In genomic region chr13:49342723-49343100, GRCm38 (mm10) we compare ENCODE assay signal across 9 mouse cellular contexts. TPM values are rescaled to one million over a fixed set of nuclear protein-coding genes. Genes with fewer than 3 reads are reported as not detected.
DNase-seq lines count a peak whose midpoint lies in the region; ATAC-seq and TF ChIP-seq lines count a peak whose summit lies in the region.
"Had no signal": no experiment of that assay in that cellular context is flagged by ENCODE, and none has a peak within 500 bp of the region (broad histone marks: within the 10 kb centered on the region; RNA-seq: fewer than 3 reads in every experiment).

No protein-coding gene starts in this region.

- peak overlapping the region; percentile 91 for H3K4me2 ChIP-seq in heart, embryonic 14.5 days (ENCODE audit: low read length)
- H3K4me2 ChIP-seq in liver, postnatal 0 days (ENCODE audit: low read depth, low read length), result peak overlapping the region; percentile 97

- H3K9ac ChIP-seq in heart, embryonic 14.5 days (ENCODE audit: low read length), result peak overlapping the region; percentile 97
- 0 out of 2 replicates have a peak overlapping the region, but pooled peaks have one; percentile 11 for H3K9ac ChIP-seq in liver, postnatal 0 days (replicated peaks)

- H3K27me3 ChIP-seq in heart, embryonic 14.5 days (ENCODE audit: control insufficient read depth, insufficient read depth, low read length), result no peaks in the 10 kb centered on the region
- no peaks in the 10 kb centered on the region for H3K27me3 ChIP-seq in hindbrain, embryonic 10.5 days (ENCODE audit: insufficient read depth, poor library complexity, severe bottlenecking)
- H3K27me3 ChIP-seq in liver, postnatal 0 days (ENCODE audit: insufficient read depth, low read length), result no peaks in the 10 kb centered on the region

- H3K27ac ChIP-seq in heart, embryonic 14.5 days (replicated peaks in 1 of 2; ENCODE audit: control insufficient read depth in 1 of 2, insufficient read depth in 1 of 2, low read depth in 2 of 2, low read length in 2 of 2), result no peak overlapping the region
- H3K27ac ChIP-seq in bone marrow macrophage, adult 2 months (ENCODE audit: insufficient read depth, low read depth, low read length), result no peak overlapping the region
- H3K27ac ChIP-seq in hindbrain, embryonic 10.5 days, result peak overlapping the region; percentile 93
- no peak overlapping the region for H3K27ac ChIP-seq in liver, postnatal 0 days (ENCODE audit: low read depth)

- peaks cover 45 to 58% of the 10 kb centered on the region in 2 experiments for H3K4me1 ChIP-seq in heart, embryonic 14.5 days (ENCODE audit: control insufficient read depth in 2 of 2, insufficient read depth in 2 of 2, low read length in 2 of 2)
- H3K4me1 ChIP-seq in bone marrow macrophage, adult 2 months (ENCODE audit: control insufficient read depth, insufficient read depth, low read length), result peaks cover 37% of the 10 kb centered on the region
- H3K4me1 ChIP-seq in hindbrain, embryonic 10.5 days (replicated peaks), result peaks cover 59% of the 10 kb centered on the region
- peaks cover 48% of the 10 kb centered on the region for H3K4me1 ChIP-seq in liver, postnatal 0 days (ENCODE audit: insufficient read depth)

- DNase-seq in heart, postnatal 4 days, result no peak
- DNase-seq in hindbrain, embryonic 10.5 days (ENCODE audit: low spot score), result no peak
- DNase-seq in liver, postnatal 0 days, result no peak
- no peak for DNase-seq in embryo, embryonic 9.5 days (ENCODE audit: extremely low spot score)
- no peak for DNase-seq in thymus, postnatal 0 days (ENCODE audit: low spot score)
- DNase-seq: kidney, adult 9 months had no signal

- no peaks in the 10 kb centered on the region for H3K9me3 ChIP-seq in heart, embryonic 14.5 days (ENCODE audit: control insufficient read depth, low read length)
- H3K9me3 ChIP-seq in hindbrain, embryonic 10.5 days, result no peaks in the 10 kb centered on the region
- H3K9me3 ChIP-seq in liver, postnatal 0 days (ENCODE audit: low read length), result no peaks in the 10 kb centered on the region

- TF ChIP-seq POLR2A in bone marrow macrophage, adult 2 months (IDR thresholded peaks at IDR 0.05; ENCODE audit: borderline replicate concordance, low read depth, low read length), result no peak

- H3K4me3 ChIP-seq in heart, embryonic 14.5 days (ENCODE audit: control insufficient read depth in 1 of 2, insufficient read depth in 1 of 2, low read depth in 1 of 2, low read length in 2 of 2), result peak overlapping the region; percentile 63 to 90
- peak overlapping the region; percentile 90 for H3K4me3 ChIP-seq in bone marrow macrophage, adult 2 months (ENCODE audit: insufficient read depth, low read length)
- H3K4me3 ChIP-seq in hindbrain, embryonic 10.5 days, result peak overlapping the region; percentile 93
- H3K4me3 ChIP-seq in liver, postnatal 0 days (ENCODE audit: low read depth, low read length), result 0 out of 2 replicates have a peak overlapping the region, but pooled peaks have one; percentile 87

- H3K36me3 ChIP-seq in heart, embryonic 14.5 days (ENCODE audit: control insufficient read depth, insufficient read depth, low read length), result 0 out of 2 replicates have a peak, but pooled peaks cover 3% of the 10 kb centered on the region
- H3K36me3 ChIP-seq in hindbrain, embryonic 10.5 days, result peaks cover 16% of the 10 kb centered on the region; the same call in 1 of the 2 replicates
- no peaks in the 10 kb centered on the region for H3K36me3 ChIP-seq in liver, postnatal 0 days (replicated peaks; ENCODE audit: insufficient read depth, low read length)

- no peak for TF ChIP-seq CTCF in bone marrow macrophage, adult 2 months (IDR thresholded peaks at IDR 0.05; ENCODE audit: low read depth, low read length)
- no peak for TF ChIP-seq CTCF in liver, postnatal 0 days (IDR thresholded peaks at IDR 0.05; ENCODE audit: low read depth)

- no peak for TF ChIP-seq EP300 in liver, postnatal 0 days (IDR thresholded peaks at IDR 0.05; ENCODE audit: low read depth)

- no peak for ATAC-seq in heart, embryonic 14.5 days (ENCODE audit: insufficient number of reproducible peaks, insufficient read depth, low FRiP score, low read depth)
- ATAC-seq in liver, postnatal 0 days, result no peak
- ATAC-seq in granulocyte monocyte progenitor cell, adult 5-6 weeks (replicated peaks; ENCODE audit: poor library complexity, severe bottlenecking), result no peak

RNA-seq across cellular contexts. Expression of gene Bicd2, which starts 1.3 kb away (rescaled TPM):
- 47.3 and 48.3 TPM in 2 replicates for polyA plus RNA-seq in heart, embryonic 14.5 days (2014; fragmentation: Nextera tagmentation; extraction: Ambion mirVana)
- 10 to 100 TPM; 80.9 to 84.3 TPM for total RNA-seq in heart, postnatal 4 days (2021)
- polyA plus RNA-seq in bone marrow macrophage, adult 2 months (2012; ENCODE audit: insufficient read depth, insufficient read length, missing spikeins), result 38.4 and 42.5 TPM in 2 replicates
- 31.8 and 32.0 TPM in 2 replicates for polyA plus RNA-seq in hindbrain, embryonic 10.5 days (2016; fragmentation: Nextera tagmentation; extraction: Ambion mirVana)
- polyA plus RNA-seq in liver, postnatal 0 days (2015; fragmentation: Nextera tagmentation; extraction: Ambion mirVana), result 4.9 and 5.8 TPM in 2 replicates
- polyA plus RNA-seq in thymus, postnatal 0 days (2015; fragmentation: Nextera tagmentation; extraction: Ambion mirVana), result 25.4 and 27.0 TPM in 2 replicates
- total RNA-seq in granulocyte monocyte progenitor cell, adult 5-6 weeks (2014; fragmentation: Nextera tagmentation), result 13.8 and 13.9 TPM in 2 replicates
- total RNA-seq in granulocyte monocyte progenitor cell, adult 5-6 weeks (2017), result 20.6 and 22.8 TPM in 2 replicates

RNA-seq across cellular contexts. Expression of gene Fgd3, which starts 22.6 kb away (rescaled TPM):
- polyA plus RNA-seq in heart, embryonic 14.5 days (2014; fragmentation: Nextera tagmentation; extraction: Ambion mirVana), result 0.09 TPM in 2 replicates
- total RNA-seq in heart, postnatal 4 days (2021), result under 1 TPM; 0.27 to 0.55 TPM
- 79.0 and 88.6 TPM in 2 replicates for polyA plus RNA-seq in bone marrow macrophage, adult 2 months (2012; ENCODE audit: insufficient read depth, insufficient read length, missing spikeins)
- 0.98 TPM in 2 replicates for polyA plus RNA-seq in hindbrain, embryonic 10.5 days (2016; fragmentation: Nextera tagmentation; extraction: Ambion mirVana)
- 0.57 and 0.62 TPM in 2 replicates for polyA plus RNA-seq in liver, postnatal 0 days (2015; fragmentation: Nextera tagmentation; extraction: Ambion mirVana)
- 1.7 and 2.1 TPM in 2 replicates for polyA plus RNA-seq in thymus, postnatal 0 days (2015; fragmentation: Nextera tagmentation; extraction: Ambion mirVana)
- 6.6 and 7.0 TPM in 2 replicates for total RNA-seq in granulocyte monocyte progenitor cell, adult 5-6 weeks (2014; fragmentation: Nextera tagmentation)
- total RNA-seq in granulocyte monocyte progenitor cell, adult 5-6 weeks (2017), result 6.2 and 8.9 TPM in 2 replicates

Comparison
In these comparisons a context has a peak if more than half of its experiments do, and no peak if none do; other contexts are left out.
1. RNA of gene Fgd3, which starts 22.6 kb away (polyA plus RNA-seq): 79.0 to 88.6 TPM in bone marrow macrophage, adult 2 months; 1.7 to 2.1 TPM in thymus, postnatal 0 days, 0.98 TPM in hindbrain, embryonic 10.5 days, 0.57 to 0.62 TPM in liver, postnatal 0 days and 0.09 TPM in heart, embryonic 14.5 days; every median in the first group is over 10 times any median in the second.
2. Peak in every context shown above with its lines, with median percentiles within 50 percentile points of each other: H3K4me3 ChIP-seq.